Mouse (Mus musculus) heart, postnatal 0 days (tissue): ENCODE results near the gene Akr1b10.

Experiments
- CTCF ChIP-seq: IDR thresholded peaks from 2 replicates; pipeline ENCODE4 v1.5.1; 2016; ENCODE audit warnings: antibody characterized with exemption, control low read depth, low read depth
- EP300 ChIP-seq: IDR thresholded peaks from 2 replicates; pipeline ENCODE4 v1.6.1; 2016; ENCODE audit warnings: antibody characterized with exemption, low read depth

GRCm38 (mm10) chr6:34373841-34374240 lies 10.2 kb upstream of the Akr1b10 start:
- TF ChIP-seq EP300 (no peak), CTCF (no peak)
